Mouse (Mus musculus) liver, adult (tissue): Measurements from ENCODE around the gene C4b.

Experiments
- GATA4 ChIP-seq: IDR thresholded peaks from 2 replicates; pipeline ENCODE4 v1.6.1; 2014; ENCODE audit warnings: mild to moderate bottlenecking, low read length; ENCODE audit not compliant: insufficient replicate concordance

The C4b gene

DNA sequence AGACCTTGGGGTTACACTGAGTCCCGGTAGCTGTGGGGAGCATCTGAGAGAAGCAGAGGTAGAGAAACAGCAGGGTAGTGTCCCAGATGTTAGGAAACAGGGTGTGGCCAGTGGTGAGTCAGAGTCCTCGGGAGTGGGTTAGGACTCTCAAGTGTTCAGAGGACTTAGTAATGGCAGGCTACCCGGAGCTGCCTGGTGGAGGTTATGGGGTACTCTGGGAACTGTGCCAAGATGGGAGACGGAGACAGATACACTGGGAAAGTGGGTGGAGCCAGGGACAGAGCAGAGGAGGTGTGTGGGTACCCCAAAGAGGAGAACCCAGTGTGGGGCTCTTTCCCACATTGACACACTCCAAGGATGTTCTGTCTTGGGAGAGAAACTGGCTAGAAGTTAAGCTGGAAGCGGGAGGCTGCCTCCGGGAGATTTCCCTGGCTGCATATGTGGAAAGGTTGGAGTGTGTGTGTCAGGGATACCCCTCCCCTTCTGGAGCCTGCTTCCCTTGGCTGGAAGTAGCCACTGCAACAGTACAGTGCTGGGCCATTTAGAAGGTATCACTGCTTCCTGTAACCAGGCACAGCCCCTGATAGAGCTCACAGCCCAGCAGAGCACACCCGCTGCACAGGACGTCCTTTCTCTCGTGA, 59.3 kb downstream of the C4b start:
- no peak for TF ChIP-seq GATA4

DNA sequence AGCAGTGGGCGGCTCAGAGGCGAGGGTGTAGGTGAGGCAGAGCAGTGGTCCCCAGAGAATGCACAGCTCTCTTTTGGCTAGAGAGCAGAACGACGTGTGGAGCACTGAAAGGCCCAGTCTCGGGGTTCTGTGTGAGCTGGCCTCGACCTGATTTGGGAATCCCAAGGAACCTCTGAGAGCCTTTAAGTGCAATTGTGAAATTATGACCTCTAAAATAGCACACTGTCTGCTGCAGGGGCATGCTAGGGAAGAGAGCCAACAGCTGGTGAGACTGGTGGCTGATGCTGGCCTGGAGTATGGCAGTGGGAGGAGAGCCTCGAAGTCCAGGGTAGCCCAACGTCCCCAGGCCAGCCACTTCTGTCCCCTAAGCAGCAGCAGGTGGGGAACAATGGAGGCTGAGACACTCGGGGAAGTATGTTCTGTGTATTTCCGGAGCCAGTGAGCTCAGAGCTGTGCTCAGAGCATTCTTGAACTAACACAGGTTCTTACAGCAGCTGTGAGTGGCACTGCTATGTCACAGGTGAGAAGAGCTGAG, 59.9 kb downstream of the C4b start:
- TF ChIP-seq GATA4, result no peak

DNA sequence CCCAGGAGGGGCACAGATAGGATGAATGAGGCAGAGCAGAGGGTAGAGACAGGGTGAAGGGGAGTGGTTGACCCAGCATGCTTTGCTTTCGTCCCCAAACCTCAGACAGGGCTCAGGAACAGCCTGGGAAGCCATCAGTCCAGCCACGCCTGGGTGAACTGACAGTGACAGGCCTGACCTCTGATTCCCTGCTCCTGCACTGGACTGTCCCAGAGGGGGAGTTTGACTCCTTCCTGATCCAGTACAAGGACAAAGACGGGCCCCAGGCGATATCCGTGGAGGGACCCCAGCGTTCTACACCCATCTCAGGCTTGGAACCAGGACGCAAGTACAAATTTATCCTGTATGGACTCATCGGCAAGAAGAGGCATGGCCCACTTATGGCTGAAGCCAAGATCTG, 60.5 kb downstream of the C4b start:
- TF ChIP-seq GATA4, result no peak

DNA sequence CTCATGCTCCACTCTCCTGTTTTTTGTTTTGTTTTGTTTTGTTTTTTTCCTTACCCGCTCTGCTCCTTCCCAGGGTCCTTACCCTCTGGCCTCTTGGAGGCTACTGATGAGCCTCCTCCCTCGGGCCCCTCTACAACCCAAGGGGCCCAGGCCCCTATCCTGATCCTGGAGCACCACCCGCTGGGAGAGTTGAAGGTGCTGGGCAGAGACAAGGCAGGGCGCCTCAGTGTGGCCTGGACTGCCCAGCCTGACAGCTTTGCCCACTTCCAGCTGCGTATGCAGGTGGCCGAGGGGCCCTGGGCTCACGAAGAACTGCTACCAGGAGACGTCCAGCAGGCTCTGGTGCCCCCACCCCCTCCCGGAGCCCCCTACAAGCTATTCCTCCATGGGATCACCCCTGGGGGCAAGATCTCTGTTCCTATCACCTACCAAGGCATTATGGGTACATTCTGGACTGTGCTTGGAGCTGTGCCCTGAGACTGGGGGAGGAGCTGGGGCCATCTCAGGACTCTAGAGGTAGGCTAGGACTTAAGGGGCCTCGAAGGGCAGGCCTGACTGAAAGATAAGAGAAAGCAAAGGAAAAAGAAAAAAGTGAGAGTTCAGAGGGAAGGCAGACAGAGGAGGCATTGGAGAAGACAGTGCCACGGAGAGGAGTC, 61.7 kb downstream of the C4b start:
- no peak for TF ChIP-seq GATA4

DNA sequence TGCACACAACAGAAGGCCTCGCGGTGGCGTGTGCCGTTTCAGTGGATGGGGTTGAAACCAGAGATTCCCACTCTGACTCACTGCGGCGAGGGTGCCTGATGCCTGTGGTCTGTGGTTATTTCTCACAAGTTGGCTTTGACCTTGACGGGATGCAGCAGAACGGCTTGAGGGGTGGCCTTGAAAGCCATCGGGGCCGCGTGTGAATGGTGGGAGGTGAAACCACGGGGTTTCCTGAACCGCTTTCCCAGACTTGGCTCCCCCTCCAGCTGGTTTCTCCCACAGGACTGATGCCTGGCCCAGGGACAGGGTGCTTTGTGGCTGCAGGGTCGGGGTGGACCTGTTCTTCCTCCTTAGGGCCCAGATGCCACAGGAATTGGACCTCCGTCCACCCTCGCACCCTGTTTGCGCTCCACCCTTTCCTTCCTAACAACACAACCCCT, 62.5 kb downstream of the C4b start:
- no peak for TF ChIP-seq GATA4

DNA sequence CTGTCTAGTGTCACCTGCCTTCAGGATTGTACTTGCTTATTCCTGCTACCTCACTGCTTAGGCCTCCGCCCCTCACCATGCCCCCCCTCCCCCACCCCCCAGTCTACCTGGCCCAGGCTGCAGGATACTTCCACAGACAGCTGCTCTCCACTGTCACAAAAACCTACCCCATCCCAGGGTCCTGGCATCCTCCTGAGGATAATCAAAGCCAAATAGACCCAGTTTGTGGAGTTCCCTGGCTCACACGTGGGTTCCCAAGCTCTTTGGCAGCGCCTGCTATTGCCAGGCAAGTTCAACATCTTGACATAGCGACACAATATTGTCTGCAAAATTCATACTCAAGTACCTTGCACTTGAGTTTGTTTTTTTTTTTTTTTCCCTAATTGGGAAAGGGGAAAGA, 63.1 kb downstream of the C4b start:
- no peak for TF ChIP-seq GATA4

DNA sequence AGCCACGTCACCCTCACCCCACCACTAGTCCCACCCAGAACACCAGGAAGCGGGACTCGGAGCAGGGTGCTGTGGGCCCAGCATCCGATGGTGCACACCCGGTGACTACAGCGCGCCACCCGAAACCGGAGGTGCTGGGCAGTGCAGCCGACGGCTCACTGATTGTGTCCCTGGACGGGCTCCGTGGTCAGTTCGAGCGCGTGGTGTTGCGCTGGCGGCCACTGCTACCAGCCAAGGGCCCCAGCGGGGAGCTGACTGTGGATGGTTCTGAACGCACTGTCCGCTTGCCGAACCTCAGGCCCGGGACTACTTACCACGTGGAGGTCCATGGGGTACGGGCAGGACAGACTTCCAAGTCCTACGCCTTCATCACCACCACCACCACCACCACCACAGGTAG, 63.5 kb downstream of the C4b start:
- no peak for TF ChIP-seq GATA4
